Mouse (Mus musculus): ENCODE results near the gene Znrf3. TPM values are rescaled to one million over a fixed set of nuclear protein-coding genes. Genes with fewer than 3 reads are reported as not detected.

The Znrf3 gene
- total RNA-seq, 2 experiments from 2014 or later = 22.0 to 25.1 TPM

Other genes with a start within 250 kb of the Znrf3 start
- 1 to 10 TPM; 9.2 to 9.5 TPM for gene Kremen1, start 183.3 kb downstream of the Znrf3 start, total RNA-seq (2021)
- gene Xbp1, start 75.8 kb upstream of the Znrf3 start, total RNA-seq (2021) = 10 to 100 TPM; 68.5 to 76.6 TPM
- 10 to 100 TPM in 1 of 2 experiments, 1 to 10 TPM in 1; 9.1 to 10.3 TPM for gene Ccdc117, start 97.3 kb upstream of the Znrf3 start, total RNA-seq (2021)
- gene Ankrd36, start 124.8 kb upstream of the Znrf3 start, total RNA-seq (2021) = not detected